Mouse (Mus musculus) T-helper 2 cell (primary cell): ENCODE measurements at regions not wholly inside any gene's neighbourhood (a gene's known extent, or its start where the extent isn't known, plus 50 kb on each side); places are given as distances from the start of the nearest gene placed in this dataset.

Experiments used
- in situ Hi-C: fragments of 300-600 bp; cut with MboI, MseI; formaldehyde crosslinking; loops from one replicate; pipeline ENCODE4 v1.15.1; 2025; ENCODE audit warnings: high pct_unique_total_duplicates

DNA sequence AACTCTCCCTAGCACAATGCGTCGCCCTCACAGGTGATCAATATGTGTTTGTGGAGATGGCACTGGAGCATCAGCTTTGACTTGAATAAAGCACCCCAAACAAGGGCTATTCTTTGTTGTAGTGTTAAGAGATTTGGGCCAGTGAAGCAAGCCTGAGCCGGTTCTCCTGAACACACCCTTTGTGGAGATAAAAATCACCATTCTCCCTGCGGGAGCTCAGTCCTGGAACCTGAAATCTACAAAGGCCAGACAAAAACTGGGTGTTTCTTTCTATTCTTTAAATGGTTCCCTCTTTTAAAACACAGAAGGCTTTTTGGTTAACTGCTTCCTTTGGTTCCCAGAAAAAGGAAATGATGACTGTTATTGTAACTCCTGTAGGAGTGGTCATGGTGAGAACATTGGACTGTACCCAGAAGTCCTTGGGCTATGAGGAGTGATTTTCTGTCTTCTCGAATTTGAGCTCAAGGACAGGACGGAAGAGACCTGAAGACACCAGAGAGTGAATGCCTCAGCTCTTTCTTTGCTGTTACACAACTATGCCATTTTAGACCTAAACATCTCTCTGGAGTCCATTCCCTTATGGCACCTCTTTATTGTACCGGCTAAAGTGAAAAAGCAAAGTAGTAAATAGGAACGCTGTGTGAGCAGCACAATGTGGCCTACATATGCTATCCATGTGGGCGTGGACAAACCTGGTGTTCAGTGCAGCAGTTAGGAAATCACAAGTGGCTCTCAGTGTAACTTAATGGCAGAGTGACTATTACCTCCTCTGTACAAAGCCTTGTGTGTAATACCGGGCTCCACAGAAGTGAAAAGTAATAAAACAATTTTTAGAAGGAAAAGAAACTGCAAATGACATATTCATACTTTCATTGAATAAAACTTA, 149.9 kb upstream of the Veph1 start:
- in situ Hi-C loops: no loop called here

DNA sequence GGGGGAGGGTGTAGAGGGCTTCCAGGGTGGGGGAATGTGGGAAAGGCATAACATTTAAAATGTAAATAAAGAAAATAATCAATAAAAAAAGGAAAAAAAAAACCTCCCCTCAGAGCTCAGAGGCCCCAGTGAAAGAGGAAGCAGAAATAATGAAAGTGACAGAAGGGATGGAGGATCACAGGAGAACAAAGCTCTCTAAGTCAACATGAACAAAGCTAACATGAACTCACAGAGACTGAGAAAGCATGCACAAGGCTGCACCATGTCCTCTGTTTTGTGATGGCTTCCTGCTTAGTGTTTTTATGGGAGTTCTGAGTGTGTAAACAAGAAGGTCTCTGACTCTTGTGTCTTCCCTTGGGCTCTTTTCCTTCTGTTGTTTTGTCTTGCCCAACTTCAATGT, 136.6 kb upstream of the Veph1 start:
- in situ Hi-C loops: no loop called here

DNA sequence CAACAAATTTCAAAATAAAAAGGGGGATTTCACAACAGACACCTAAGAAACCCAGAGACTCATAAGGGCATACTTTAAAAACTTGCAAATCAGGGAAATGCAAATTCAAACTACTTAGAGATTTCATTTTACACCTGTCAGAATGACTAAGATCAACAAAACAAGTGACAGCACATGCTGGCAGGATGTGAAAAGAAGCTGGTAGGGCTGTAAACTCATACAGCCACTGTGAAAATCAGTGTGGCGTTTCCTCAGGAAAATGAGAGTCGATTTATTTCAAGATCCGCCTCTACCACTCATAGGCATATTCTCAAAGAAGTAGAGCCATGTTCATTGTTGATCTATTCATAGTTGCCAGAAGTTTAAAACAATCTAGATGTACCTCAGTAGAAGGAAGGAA, 133.6 kb upstream of the Veph1 start:
- in situ Hi-C loops: no loop called here

DNA sequence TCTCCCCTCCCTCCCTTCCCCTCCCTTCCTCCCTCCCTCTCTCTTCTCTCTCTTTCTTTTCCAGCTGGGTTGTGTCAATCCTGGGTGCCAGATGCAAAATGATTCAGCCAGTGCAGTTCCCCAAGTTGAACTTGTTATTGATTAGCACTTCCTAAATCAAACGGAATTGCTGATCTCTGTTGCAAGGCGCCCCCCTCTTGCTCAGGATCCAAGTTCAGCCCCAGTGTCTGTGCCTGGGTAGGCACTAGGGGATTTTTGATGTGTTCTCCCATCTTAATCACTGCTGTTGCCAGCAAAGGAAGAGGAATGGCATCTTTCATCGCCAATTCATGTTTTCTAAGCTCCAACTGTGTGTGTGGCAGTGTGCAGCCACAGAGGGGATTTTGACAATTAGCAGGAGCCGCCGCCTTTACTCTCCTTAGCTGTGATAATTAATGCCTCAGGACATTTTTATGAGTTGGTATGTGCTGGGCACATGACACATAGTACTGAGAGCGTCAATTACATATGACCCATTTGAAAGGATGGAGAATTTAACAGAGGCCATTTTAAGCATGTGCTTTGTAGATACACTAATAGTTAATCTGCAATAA, 125.9 kb upstream of the Veph1 start:
- in situ Hi-C loops: no loop called here

DNA sequence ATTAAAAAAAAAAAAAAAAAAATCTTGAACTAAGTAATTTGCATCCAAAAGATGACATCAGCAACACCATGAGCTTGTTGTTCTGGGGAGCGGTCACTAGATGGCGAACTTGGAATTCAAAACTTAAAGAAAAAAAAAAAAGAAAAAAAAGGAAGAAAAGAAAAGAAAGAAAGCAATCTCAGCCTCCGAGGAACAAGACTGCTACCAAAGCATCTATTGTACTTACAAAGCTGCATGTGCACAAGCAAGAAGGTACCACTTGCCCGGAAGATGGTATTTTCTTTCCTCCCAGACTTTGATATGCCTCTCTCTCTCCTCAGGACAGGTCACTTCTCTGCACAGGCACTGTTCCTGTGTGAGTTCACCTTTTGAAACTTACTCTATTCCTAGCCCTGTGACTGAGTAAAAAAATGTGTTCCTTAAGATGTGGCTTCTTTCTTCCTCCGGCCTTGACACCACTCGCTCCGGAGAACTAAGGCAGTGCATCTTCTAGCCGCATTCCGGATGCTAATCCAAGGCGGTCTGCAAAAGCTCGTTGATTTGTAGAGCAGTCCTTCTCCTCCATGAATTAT, 114.2 kb upstream of the Veph1 start:
- in situ Hi-C loops: no loop called here

DNA sequence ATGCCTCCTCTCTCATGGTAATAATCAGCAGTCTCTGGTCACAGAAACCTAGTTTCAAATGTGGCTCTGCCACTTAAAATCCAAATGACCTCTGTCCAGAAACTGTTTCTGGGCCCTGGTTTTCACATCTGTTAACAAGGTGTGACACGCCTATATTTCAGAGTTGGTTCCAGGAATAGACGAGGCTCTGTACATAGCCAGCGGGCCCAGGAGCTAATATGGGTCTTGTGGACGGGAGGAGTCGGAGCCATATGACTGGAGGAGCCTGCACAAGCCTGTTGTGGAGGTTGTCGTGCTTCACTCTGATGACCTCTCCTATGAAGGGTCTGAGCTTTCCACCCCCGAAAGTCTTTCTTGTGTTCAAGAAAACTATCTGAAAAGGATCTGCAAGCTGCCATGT, 112.2 kb upstream of the Veph1 start:
- in situ Hi-C loops: loop anchor here (5.0 kb wide), 1 partner anchor 939 kb away; no protein-coding TSS in a partner anchor

DNA sequence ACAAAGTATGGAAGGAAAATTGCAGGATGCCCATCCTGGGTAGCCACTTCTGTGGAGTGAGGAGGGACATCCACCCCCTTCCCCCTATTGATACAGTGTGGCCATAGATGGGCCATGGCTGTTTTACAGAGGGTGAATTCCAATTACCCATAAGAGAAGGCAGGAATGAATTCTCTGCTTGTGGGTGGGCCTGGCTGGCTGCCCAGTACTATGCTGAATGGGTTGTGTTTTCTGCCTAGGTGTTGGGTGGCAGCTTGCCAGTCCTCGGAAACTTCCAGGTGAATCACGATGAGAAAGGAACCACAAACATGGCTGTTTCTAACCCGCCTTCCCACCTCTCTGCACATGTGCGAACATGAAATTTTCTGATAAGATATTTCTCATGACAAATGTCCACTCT, 109.0 kb upstream of the Veph1 start:
- in situ Hi-C loops: loop anchor here (5.0 kb wide), 1 partner anchor 942 kb away; no protein-coding TSS in a partner anchor

DNA sequence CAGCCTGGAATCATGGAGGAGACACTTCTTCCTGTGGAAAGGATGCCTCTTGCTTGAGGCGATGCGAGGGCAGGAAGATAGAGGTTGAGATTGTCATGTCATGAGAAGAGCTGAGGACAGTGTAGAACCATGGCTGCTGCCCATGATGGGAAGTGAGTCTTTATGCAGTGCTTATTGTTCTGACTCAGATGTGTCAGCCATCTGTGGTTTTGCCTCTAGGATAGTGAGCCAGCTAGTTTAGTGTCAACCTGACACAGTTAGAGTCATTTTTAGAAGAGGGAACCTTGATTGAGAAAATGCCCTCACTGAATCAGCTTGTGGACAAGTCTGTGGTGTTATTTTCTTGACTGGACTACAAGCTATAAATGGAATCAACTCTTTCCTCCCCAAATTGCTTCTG, 107.1 kb upstream of the Veph1 start:
- in situ Hi-C loops: no loop called here

DNA sequence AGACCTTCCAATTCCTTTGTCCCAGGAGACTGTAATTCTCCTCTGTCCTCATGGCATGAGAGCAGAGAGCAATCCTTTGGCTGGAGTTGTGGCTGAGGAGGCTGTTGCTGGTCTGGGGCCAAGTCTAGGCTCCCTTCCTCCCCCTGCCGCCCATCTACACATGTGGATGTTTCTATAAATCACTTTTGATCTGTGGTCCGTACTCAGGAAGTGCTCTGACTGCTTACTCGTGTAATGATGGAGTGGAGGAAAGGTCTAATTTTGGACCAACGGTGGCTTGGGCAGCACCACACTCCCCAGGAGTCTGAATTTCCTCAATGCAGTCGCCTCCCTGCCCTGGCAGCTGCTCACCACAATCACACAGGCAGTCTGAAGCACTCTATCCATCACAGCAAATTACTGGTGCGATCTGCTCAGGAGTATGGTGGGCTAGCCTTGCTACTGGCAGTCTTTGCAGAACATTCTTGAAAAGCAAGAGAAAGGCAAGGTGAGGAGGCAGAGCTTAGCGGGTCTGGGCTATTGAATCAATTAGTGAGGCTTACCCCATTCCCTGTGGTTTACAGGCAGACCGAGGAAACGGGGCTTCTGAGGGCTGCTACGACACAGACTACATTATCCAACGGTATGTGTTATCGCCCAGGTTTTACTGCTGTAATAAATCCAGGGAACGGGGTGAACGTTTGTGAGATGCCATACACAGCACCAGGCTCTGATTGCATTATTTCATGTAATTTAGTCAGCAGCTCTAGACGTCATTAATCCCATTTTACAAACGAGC, 104.3 kb upstream of the Veph1 start:
- in situ Hi-C loops: no loop called here

DNA sequence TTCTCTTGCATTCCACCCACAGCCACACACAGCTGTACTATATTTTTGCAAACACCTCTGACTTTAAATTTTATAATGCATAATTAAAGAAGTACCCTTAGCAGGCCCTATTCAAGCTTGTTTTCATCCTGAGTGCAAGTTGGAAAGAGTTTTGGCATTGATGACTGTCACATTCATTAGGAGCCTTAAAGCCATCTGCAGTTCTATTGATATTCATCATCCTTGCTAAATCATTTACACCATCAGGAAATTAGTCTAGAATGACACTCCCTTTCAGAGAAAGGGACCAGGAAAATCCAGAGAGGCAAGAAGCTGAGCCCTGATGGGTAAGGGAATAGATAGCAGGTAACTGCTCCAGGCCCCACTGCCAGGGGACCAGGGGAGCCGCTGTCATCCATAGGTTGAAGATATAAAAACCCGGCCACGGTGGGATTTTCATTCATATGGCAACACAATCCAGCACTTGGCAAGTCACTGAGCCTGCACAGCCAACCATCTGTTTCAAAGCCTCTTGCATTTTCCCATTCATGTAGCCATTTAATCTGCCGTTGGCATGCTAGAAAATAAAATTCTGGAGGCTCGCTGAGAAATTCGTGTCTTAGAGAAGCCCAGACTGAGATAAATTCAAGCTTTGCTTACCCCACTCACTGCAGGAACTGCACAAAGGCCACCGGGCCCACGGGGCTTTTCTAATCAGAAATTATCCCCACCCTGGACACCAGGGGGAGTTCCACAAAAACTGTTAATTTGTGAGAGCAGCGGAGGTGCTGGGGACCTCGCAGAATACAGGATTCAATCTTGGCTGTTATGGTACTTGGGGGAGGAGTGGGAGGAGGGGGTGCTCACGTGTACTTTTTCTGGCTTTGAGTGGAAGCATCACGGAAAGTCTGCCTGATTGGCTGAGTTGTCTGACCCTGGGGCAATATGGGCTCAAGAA, 101.8 kb upstream of the Veph1 start:
- in situ Hi-C loops: no loop called here

DNA sequence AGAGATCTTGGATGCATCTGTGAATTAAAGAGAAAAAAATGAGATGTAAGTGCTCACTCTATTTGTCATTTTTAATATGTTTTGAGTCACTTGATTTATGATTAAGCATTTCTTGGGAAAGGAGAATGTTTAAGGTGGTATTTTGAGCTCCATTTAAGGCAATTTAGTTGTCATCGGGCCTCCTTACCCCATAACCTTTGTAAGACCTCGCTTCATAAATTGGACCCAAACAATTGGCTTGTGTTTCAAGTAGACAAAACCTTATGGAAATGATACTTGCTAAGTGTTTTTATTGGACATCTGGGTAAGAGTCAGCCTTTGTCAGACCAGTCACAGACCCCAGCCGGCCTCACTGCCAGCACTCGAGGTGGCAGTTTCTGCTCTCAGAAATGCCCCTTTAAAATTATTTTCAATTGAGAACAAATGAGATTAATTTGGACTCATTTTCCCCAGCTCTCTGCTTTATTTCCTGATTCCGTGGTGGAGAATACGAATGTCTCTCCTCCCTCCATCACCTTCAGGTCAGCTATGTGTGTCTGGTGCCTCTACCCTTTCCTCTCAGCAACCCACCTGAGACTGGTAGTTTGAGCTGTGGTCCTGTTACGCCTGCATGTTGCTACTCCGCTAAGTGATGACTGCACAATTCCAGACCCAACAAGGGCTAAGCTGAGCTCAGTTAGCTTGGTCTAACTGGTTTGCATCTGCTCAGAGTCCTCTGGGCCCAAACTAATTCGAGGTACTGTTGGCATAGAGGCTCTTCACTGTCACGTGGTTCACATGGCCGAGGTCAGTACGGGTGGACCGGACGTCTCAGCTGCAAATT, 78.7 kb upstream of the Veph1 start:
- in situ Hi-C loops: no loop called here

DNA sequence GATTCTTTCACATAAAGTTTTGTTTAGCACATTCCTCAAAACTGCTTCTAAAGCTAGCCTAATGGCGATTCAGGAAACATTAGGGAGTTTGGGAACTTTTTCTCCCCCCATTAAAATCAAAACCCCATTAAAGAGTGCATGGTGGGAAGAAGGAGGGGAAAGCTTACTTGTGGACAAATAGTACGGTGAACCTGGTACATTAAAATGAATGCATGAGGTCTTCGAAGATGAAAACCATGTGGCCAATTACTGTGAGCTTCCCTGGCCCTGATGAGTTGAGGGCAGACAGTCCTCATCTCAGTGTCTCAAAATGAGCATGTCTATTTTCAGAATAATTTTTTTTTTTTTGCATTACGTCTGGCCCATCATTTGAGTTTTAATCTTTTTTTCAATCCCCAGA, 78.0 kb upstream of the Veph1 start:
- in situ Hi-C loops: no loop called here

DNA sequence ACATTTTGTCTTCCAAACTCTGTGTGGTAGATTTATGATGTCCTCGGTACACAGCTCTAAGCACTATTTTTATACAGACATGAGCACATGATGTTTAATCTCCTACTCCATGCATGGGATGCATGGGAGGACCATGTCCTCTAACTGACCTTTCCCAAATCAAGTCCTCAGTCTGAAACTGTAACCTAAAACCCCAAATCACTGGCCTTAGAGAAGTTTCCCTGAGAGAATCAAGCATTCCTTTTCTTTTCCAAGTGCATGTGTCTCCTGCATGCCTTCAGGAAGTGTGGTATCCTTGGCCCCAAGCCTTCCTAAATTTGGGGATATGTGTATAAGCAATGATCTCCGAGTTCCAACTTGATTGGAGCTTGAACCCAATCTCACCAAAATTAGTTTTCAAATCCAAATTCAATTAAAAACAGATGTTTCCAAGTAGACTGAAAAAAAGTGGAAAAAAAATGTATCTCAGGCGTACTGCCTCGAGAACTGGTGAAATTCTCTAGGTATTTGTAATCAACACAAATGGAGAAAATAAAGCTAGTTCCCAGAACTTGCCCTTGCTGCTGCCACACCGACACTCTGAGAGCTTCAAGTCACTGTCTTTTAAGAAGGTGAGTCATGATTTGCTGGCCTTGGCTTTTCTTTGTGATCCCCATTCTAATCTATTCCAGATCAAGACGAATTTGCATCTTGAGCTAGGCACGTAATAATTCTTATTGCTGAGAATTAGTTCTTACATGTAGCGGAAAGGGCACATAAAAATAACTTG, 77.4 kb upstream of the Veph1 start:
- in situ Hi-C loops: no loop called here
